Mouse (Mus musculus) C2C12 (cell line): Measurements from ENCODE around the gene Ddx20. TPM values are rescaled to one million over a fixed set of nuclear protein-coding genes. Genes with fewer than 3 reads are reported as not detected.

Experiments
- H3K27me3 ChIP-seq: one replicate; pipeline ENCODE4 v1.6.1; 2011; ENCODE audit not compliant: control insufficient read depth, insufficient read depth, insufficient read length
- H3K36me3 ChIP-seq: one replicate; pipeline ENCODE4 v1.6.1; 2011; ENCODE audit not compliant: control insufficient read depth, insufficient read depth
- H3K4me3 ChIP-seq: one replicate; pipeline ENCODE4 v1.5.1; 2011; ENCODE audit warnings: mild to moderate bottlenecking, control low read depth; ENCODE audit not compliant: poor library complexity, insufficient read depth, severe bottlenecking
- H3K79me2 ChIP-seq: one replicate; pipeline ENCODE4 v1.6.1; 2011; ENCODE audit not compliant: control insufficient read depth, insufficient read depth
- H3K79me3 ChIP-seq: one replicate; pipeline ENCODE4 v1.6.1; 2011; ENCODE audit warnings: low read depth, control low read depth
- H3ac ChIP-seq: one replicate; pipeline ENCODE3; 2011; ENCODE audit warnings: low read depth; ENCODE audit not compliant: control insufficient read depth, insufficient read length
- CEBPB ChIP-seq: IDR thresholded peaks from one replicate; pipeline ENCODE4 v1.6.1; 2011; ENCODE audit warnings: low read depth, mild to moderate bottlenecking, control low read depth, moderate library complexity
- CTCF ChIP-seq: IDR thresholded peaks from one replicate; pipeline ENCODE4 v1.5.1; 2011; ENCODE audit not compliant: control insufficient read depth, insufficient read depth, insufficient read length
- FOSL1 ChIP-seq: IDR thresholded peaks from one replicate; pipeline ENCODE4 v1.8.0; 2011; ENCODE audit warnings: mild to moderate bottlenecking, low read length; ENCODE audit not compliant: poor library complexity, insufficient read depth, severe bottlenecking
- MAX ChIP-seq: IDR thresholded peaks from one replicate; pipeline ENCODE4 v1.6.1; 2011; ENCODE audit warnings: mild to moderate bottlenecking, control low read depth
- MYOD1 ChIP-seq: IDR thresholded peaks from one replicate; pipeline ENCODE4 v1.6.1; 2011; ENCODE audit warnings: low read depth; ENCODE audit not compliant: control insufficient read depth, insufficient read length
- MYOG ChIP-seq: IDR thresholded peaks from one replicate; pipeline ENCODE4 v1.6.1; 2011; ENCODE audit not compliant: control insufficient read depth, insufficient read length; ENCODE audit errors: extremely low read depth
- USF1 ChIP-seq: IDR thresholded peaks from one replicate; pipeline ENCODE4 v1.6.1; 2011; ENCODE audit warnings: low read depth, mild to moderate bottlenecking, control low read depth, moderate library complexity
- polyA plus RNA-seq: library from polyadenylated mRNA; unstranded; fragments of >200 nt; fragmentation: generic; extraction: Trizol; gene quantifications from one replicate; pipeline ENCODE4 v1.2.1, GENCODE M21; 2012; ENCODE audit warnings: missing spikeins

The Ddx20 gene
- polyA plus RNA-seq, 1 experiment: 15.7 TPM

DNA sequence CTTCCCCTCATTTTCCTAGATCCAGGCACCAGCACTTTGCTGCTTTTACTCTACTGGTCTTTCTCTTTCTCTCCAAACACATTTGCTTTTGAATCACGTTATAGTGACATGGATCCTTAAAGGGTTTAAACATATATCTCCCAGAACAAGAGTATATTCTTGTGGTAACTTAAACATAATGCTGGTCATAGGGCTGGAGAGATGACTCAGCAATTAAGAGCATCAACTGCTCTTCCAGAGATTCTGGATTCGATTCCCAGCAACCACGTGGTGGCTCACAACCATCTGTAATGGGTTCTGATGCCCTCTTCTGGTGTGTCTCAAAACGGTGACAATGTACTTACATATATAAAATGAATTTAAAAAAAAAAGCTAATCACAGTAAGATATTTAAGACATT, 45.0 kb upstream of the Ddx20 start:
- Histone ChIP-seq H3ac (no peak overlapping the region), H3K79me2 (no peaks in the 10 kb centered on the region), H3K27me3 (no peaks in the 10 kb centered on the region), H3K79me3 (no peaks in the 10 kb centered on the region), H3K36me3 (peaks cover 24% of the 10 kb centered on the region), H3K4me3 (no peak overlapping the region)
- TF ChIP-seq CEBPB (no peak), FOSL1 (no peak), MYOD1 (no peak), MAX (no peak), MYOG (no peak), USF1 (no peak), CTCF (no peak)

DNA sequence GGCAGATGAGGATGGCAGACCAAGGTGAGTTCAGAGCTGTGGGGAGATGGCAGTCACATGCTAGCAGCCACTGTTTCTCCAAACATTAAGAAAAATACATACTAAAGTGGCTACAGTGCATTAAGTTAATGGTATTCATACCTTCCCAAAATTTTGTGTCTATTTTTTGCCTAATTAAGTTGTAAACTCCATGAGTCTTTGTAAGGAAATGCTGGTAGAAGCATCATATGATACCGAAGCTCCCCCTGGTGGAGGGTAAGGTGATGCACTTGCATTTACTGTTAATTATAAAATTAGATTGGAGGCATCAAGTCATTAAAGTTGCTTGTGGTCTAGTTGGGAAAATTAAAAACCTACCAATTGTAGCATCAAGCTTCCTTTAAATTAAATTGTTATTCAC, 38.7 kb upstream of the Ddx20 start:
- Histone ChIP-seq H3K79me2 (no peaks in the 10 kb centered on the region), H3K27me3 (no peaks in the 10 kb centered on the region), H3ac (no peak overlapping the region), H3K4me3 (no peak overlapping the region), H3K79me3 (no peaks in the 10 kb centered on the region), H3K36me3 (peaks cover 10% of the 10 kb centered on the region)
- TF ChIP-seq USF1 (no peak), MYOG (no peak), MYOD1 (no peak), FOSL1 (no peak)

DNA sequence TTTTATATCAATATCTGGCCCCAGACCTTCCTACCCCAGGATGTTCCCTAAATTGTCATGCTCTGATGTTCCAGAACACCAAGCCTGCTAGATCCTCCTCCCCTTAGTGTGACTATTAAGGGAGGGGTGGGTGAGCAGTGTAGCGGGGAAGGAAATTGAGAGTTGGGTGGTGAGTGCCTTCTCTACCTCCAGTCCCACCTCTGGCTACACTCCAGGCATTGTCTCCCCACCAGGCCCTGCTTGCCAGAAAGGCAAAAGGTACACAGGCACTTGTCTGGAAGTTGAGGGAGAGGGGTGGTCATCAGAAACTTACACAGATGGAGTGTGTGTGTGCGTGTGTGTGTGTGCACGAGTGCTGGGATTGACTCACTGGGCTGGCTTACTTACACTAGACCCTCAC, 35.1 kb upstream of the Ddx20 start:
- Histone ChIP-seq H3K79me3 (no peaks in the 10 kb centered on the region), H3K36me3 (no peaks in the 10 kb centered on the region), H3ac (no peak overlapping the region), H3K27me3 (no peaks in the 10 kb centered on the region), H3K79me2 (no peaks in the 10 kb centered on the region), H3K4me3 (no peak overlapping the region)
- no peak for TF ChIP-seq CTCF

DNA sequence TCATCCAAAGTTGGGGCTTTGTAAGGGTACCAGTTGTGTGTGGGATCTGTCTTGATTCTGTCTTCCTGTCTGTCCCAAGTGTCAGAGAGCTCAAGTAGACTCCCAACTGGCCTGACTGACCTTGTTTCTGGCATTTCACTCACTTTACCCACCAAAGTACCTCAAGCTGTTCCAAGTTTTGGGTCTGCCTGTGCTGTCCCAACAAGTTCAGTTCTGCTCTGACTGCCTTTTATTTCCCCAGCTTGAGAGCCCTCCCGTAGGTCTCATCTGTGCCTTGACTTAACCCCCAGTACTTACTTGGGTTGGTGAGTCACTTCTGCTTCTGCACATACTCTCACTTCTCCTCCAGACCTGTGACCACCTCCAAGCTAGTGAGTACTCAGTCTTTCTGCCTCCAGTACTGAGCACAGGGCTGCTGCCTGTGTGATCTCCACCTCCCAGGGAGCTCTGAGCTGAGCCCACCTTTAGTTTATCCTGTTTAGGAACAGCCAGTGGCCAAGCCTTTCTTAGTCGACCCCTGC, 34.4 kb upstream of the Ddx20 start:
- H3ac ChIP-seq: no peak overlapping the region
- H3K27me3 ChIP-seq: no peaks in the 10 kb centered on the region
- no peak overlapping the region for H3K4me3 ChIP-seq
- no peak for TF ChIP-seq MYOD1
- no peak for TF ChIP-seq USF1
- TF ChIP-seq MAX: no peak
- TF ChIP-seq MYOG: no peak
- TF ChIP-seq CTCF: no peak
- TF ChIP-seq CEBPB: no peak
- TF ChIP-seq FOSL1: no peak
- H3K36me3 ChIP-seq: peaks cover under 1% of the 10 kb centered on the region
- H3K79me2 ChIP-seq: no peaks in the 10 kb centered on the region
- no peaks in the 10 kb centered on the region for H3K79me3 ChIP-seq

GRCm38 (mm10) chr3:105720514-105720913, 33.1 kb upstream of the Ddx20 start:
- Histone ChIP-seq H3K27me3 (no peaks in the 10 kb centered on the region), H3K79me2 (no peaks in the 10 kb centered on the region), H3K4me3 (no peak overlapping the region), H3ac (no peak overlapping the region), H3K79me3 (no peaks in the 10 kb centered on the region), H3K36me3 (peaks cover 5% of the 10 kb centered on the region)
- no peak for TF ChIP-seq CTCF
- no peak for TF ChIP-seq CEBPB

DNA sequence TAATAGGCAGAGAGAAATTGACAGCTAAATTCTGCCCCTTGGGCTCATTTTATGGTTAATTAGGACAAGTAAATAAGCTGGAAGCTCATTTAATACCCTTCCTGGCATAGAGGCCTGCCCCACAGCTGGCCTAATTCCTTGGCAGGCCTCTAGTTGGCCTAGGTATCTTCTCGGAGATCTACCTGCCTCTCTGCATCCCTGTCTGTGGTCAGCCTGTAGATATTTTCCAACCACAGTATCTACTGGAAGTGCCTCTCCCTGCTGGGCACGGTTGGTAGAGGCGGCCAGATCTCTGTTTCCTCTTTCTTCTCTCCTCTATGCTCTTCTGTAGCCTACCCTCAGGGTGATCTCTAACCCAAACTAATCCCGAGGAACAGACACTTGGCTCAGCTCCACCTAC, 32.6 kb upstream of the Ddx20 start:
- no peak overlapping the region for H3K4me3 ChIP-seq
- no peaks in the 10 kb centered on the region for H3K79me3 ChIP-seq
- TF ChIP-seq MYOD1: no peak
- no peak for TF ChIP-seq MYOG
- no peak for TF ChIP-seq CEBPB
- no peak for TF ChIP-seq FOSL1
- no peak for TF ChIP-seq USF1
- no peak for TF ChIP-seq CTCF
- TF ChIP-seq MAX: no peak
- no peaks in the 10 kb centered on the region for H3K79me2 ChIP-seq
- no peak overlapping the region for H3ac ChIP-seq
- no peaks in the 10 kb centered on the region for H3K27me3 ChIP-seq
- H3K36me3 ChIP-seq: peaks cover 5% of the 10 kb centered on the region
